Mouse (Mus musculus) c-Kit-positive CD71-positive TER-119-negative erythroid progenitor cells, embryonic 14.5 days (primary cell): ENCODE results near the gene Gabpb1.
A peak's percentile ranks its signal among the peaks of the same experiment; 100 is the strongest.

ENCODE experiments used
- DNase-seq: peaks from one replicate; pipeline ENCODE4 v3.0.0-alpha.2; 2013; ENCODE audit warnings: low read depth

The Gabpb1 gene

DNA sequence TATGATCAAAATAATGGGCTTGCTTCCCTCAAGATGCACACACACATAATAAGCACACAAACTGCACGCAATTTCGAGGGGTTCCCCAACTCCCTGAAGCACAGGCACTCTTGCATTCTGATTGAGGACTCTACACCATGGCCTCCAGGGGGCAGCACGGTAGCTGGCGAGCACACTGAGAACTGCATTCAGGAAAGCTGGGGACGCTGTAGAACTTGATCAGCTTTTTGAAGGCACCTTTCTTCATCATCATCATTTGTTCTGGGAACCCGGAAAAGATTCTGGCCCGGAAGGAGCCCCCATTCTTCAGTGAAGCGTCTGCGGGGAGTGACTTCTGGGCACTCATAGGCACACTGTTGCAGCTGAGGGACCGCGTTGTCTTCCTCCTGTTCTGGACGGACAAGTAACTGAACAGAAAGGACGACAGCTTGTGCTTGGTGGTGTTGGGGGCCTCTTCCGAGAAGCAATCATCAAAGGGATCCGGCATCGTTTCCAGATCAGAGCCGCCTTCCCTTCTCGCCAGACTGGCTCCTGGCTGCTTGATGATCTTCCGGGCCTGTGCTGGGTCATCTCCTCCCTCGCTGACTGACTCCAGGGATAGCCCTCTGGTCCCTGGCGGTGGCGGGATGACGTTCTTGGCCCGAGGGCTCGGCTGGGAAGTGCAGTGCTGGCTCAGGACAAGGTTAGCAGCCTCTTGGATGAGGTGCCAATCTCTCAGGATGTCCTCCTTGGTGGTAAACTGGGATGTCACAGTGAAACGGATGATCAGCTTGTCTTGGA is 82.1 kb downstream of the Gabpb1 start:
- peak; percentile 63 for DNase-seq

GRCm38 (mm10) chr2:126591304-126591703 is 84.8 kb downstream of the Gabpb1 start:
- DNase-seq: no peak

DNA sequence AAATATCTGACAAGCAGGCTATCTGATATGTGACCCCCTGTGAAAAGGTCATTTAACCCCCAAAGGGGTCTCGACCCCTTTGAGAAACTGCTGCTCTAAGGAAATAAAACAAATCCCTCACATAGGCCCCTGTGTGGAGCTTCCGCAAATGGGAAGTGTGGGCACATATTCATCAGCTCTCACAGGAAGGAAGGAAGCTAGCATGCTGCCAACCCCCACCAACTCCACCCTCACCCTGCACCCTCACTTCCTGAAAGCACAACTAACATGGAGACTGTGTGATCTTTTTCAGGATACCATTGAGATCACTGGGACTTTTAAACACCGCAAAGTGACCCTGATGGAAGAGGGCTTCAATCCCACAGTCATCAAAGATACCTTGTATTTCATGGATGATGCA is 88.7 kb downstream of the Gabpb1 start:
- DNase-seq: no peak

DNA sequence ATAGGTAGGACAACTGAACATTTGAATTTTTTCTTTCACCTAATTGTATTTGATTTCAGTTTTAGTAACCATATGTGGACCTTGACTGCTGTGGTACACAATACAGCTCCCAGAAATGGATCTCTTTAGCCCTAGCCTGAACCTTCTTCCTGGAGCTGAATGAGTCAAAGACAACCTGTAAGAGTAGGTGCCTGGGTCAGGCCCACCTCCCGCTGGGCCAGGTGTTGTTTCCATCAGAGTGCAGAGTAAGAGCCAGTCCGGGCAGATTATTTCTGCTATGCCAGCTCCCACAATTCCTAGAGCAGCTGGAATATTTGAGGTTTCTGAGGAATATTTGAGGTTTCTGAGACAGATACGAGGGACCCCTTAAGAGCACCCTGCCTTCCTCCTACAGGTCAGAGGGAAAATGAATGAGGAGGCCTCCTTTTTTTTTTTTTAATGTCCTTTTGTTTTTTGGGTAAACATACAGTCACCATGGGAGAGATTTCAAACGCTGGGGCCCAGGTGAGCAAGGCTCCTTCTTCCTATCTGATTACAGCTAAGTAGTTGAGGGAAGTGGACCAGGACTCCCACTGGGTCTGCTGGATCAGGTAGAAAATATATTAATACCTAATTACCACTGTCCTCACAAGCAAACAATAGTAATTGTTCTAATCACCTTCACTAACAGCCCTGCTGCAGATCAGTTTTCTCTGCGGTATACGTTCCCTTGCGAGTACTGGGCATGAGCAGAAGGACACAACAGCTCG is 91.3 kb downstream of the Gabpb1 start:
- DNase-seq: no peak

- DNase-seq: no peak
These were observed 92.2 kb downstream of the Gabpb1 start for GRCm38 (mm10) chr2:126583960-126584359.

DNA sequence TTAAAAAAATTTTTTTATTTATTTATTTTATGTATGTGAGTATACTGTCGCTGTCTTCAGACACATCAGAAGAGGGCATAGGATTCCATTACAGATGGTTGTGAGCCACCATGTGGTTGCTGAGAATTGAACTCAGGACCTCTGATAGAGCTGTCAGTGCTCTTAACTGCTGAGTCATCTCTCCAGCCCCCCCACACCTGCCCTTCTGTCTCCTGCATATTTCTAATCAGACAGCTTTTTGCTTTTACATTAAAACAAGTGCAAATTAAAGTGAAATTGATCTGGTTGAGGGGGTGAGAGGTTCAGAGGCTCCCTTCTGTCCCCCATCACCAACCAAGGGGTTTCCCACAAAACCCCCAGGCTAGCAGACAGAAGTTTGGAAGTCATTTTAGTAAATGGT is 96.9 kb downstream of the Gabpb1 start:
- no peak for DNase-seq
